ENCODE assay signal across 13 mouse cellular contexts in the genomic region with DNA sequence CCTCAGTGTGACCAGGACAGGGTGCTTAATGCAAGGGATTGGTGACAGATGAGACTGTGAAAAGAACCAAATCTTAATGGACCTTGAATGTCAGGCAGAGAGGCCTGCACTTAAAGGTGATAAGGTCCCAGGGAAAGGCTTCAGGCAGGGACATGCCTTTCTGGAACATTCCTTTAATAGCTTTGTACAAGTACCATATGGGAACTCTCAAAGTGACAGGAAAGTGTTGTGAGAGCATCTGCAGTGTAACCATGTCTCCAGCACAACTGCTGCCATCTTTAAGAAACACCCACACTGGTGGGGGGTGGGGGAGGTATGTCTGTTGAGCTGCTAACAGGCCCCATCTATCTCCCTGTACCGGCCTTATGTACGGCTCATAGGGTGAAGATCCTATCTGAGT.
DNase-seq lines count a peak whose midpoint lies in the region; TF ChIP-seq lines count a peak whose summit lies in the region.
"Had no signal": no experiment of that assay in that cellular context is flagged by ENCODE, and none has a peak within 500 bp of the region (broad histone marks: within the 10 kb centered on the region; RNA-seq: fewer than 3 reads in every experiment).

No protein-coding gene starts in this region.

- TF ChIP-seq CTCF in heart, adult 2 months (IDR thresholded peaks at IDR 0.05), result no peak

- no peak for TF ChIP-seq EP300 in heart, adult 2 months (IDR thresholded peaks at IDR 0.05; ENCODE audit: insufficient read depth, low read depth, low read length)

- no peak overlapping the region for H3K27ac ChIP-seq in heart, adult 2 months
- H3K27ac ChIP-seq: embryonic facial prominence, embryonic 12.5 days; forebrain, embryonic 13.5 days had no signal

- 64% methylated on average over 2 of the region's 2 CpGs for WGBS in heart, adult 2 months

- no peaks in the 10 kb centered on the region for H3K79me2 ChIP-seq in heart, adult 2 months (replicated peaks; ENCODE audit: control insufficient read depth, insufficient read depth, low read length)

- intact Hi-C loops in heart, postnatal 10 days (cut with DNase I), result no loop called here
- intact Hi-C loops in heart, adult 2 months (cut with DNase I), result no loop called here
- intact Hi-C loops in left cerebral cortex, postnatal 25 days (cut with DNase I), result no loop called here

- no peak overlapping the region for H3K9ac ChIP-seq in heart, adult 2 months (ENCODE audit: low read depth, low read length)
- H3K9ac ChIP-seq: embryonic facial prominence, embryonic 12.5 days; forebrain, embryonic 13.5 days had no signal

- H3K4me1 ChIP-seq in heart, adult 2 months (ENCODE audit: control insufficient read depth, insufficient read depth, low read length), result no peaks in the 10 kb centered on the region

- H3K27me3 ChIP-seq in heart, adult 2 months (ENCODE audit: control insufficient read depth, insufficient read depth, low read length), result no peaks in the 10 kb centered on the region
- H3K27me3 ChIP-seq: embryonic facial prominence, embryonic 12.5 days had no signal

- no peak overlapping the region for H3K4me3 ChIP-seq in heart, adult 2 months
- H3K4me3 ChIP-seq: embryonic facial prominence, embryonic 12.5 days; forebrain, embryonic 13.5 days had no signal

- DNase-seq in heart, postnatal 10 days, result peak; percentile 25 to 26
- no peak for DNase-seq in heart, adult 2 months
- peak; percentile 53 to 54 for DNase-seq in right cerebral cortex, adult 2 months (ENCODE audit: low spot score in 2 of 2)
- no peak for DNase-seq in right cerebral cortex, postnatal 25 days
- peak; percentile 38 to 87 for DNase-seq in left cerebral cortex, postnatal 25 days (ENCODE audit: low spot score in 2 of 2)
- no peak for DNase-seq in adrenal gland, postnatal 4 days (ENCODE audit: low spot score in 2 of 2)
- DNase-seq in spleen, postnatal 10 days (ENCODE audit: low spot score in 2 of 2), result no peak
- DNase-seq: adrenal gland, postnatal 14 days; cerebellum, adult 18-20 months; heart, adult 11 months; thymus, postnatal 25 days had no signal

- no peak for TF ChIP-seq POLR2A in heart, adult 2 months (IDR thresholded peaks at IDR 0.05; ENCODE audit: insufficient read depth, low read depth, low read length)

- H3K36me3 ChIP-seq in heart, adult 2 months (ENCODE audit: control insufficient read depth, insufficient read depth, low read length), result no peaks in the 10 kb centered on the region
- H3K36me3 ChIP-seq: embryonic facial prominence, embryonic 12.5 days had no signal

Comparison
In these comparisons a context has a peak if more than half of its experiments do, and no peak if none do; other contexts are left out.
1. DNase-seq: peak in heart, postnatal 10 days (2 of 2), right cerebral cortex, adult 2 months (2 of 2) and left cerebral cortex, postnatal 25 days (2 of 2); none in heart, adult 2 months (0 of 2), right cerebral cortex, postnatal 25 days (single experiment), adrenal gland, postnatal 4 days (0 of 2) and spleen, postnatal 10 days (0 of 2).